In the genomic region with DNA sequence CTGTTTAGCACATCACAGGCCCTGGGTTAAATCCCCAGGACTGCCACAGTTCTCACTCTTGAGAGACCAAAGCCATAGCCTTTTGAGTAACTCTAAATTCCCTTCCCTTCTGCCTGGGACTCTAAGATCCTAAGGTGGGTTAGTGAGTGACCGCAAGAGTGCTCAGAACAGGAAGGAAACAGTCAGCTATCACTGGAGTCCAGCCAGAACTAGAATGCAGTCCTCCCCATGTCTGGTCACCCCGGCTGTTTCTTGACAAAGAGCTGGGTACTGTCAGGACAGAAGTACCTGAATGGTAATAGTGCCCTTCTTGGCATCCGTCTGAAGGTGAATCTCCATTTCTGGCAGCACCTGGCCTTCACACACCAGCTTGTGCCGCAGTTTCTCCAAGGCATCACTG, we compare ENCODE assay signal across 39 mouse cellular contexts. TPM values are rescaled to one million over a fixed set of nuclear protein-coding genes. Genes with fewer than 3 reads are reported as not detected.
"Had no signal": no experiment of that assay in that cellular context is flagged by ENCODE, and none has a peak within 500 bp of the region (broad histone marks: within the 10 kb centered on the region; RNA-seq: fewer than 3 reads in every experiment).

No protein-coding gene starts in this region.

- H3K9ac ChIP-seq: limb, embryonic 12.5 days; limb, embryonic 13.5 days; limb, embryonic 15.5 days; liver, embryonic 12.5 days; liver, embryonic 13.5 days; liver, embryonic 14.5 days; liver, embryonic 15.5 days; liver, postnatal 0 days; lung, embryonic 14.5 days; lung, embryonic 15.5 days; midbrain, embryonic 12.5 days; midbrain, embryonic 15.5 days; neural tube, embryonic 12.5 days had no signal

- H3K9me3 ChIP-seq: limb, embryonic 10.5 days; limb, embryonic 12.5 days; limb, embryonic 13.5 days; limb, embryonic 15.5 days; liver, embryonic 12.5 days; liver, embryonic 13.5 days; liver, embryonic 15.5 days; lung, embryonic 15.5 days; megakaryocyte, embryonic 14.5 days; midbrain, embryonic 10.5 days; midbrain, embryonic 12.5 days; midbrain, embryonic 15.5 days; neural tube, embryonic 12.5 days had no signal

- H3K4me2 ChIP-seq: limb, embryonic 12.5 days; limb, embryonic 13.5 days; limb, embryonic 15.5 days; liver, embryonic 11.5 days; liver, embryonic 12.5 days; liver, embryonic 13.5 days; liver, embryonic 15.5 days; lung, embryonic 14.5 days; lung, embryonic 15.5 days; midbrain, embryonic 12.5 days; midbrain, embryonic 15.5 days; neural tube, embryonic 12.5 days had no signal

- H3K4me3 ChIP-seq: left cerebral cortex, adult 2 months; limb, embryonic 10.5 days; limb, embryonic 12.5 days; limb, embryonic 13.5 days; limb, embryonic 15.5 days; liver, embryonic 12.5 days; liver, embryonic 13.5 days; liver, embryonic 15.5 days; lung, embryonic 15.5 days; megakaryocyte, embryonic 14.5 days; midbrain, embryonic 10.5 days; midbrain, embryonic 12.5 days; midbrain, embryonic 15.5 days; myocyte; neural tube, embryonic 12.5 days had no signal

- DNase-seq: left cerebral cortex, postnatal 4 days; liver; liver, embryonic 13.5 days; liver, postnatal 0 days; lung, adult 18-20 months; lung, adult 2 months; lung, embryonic 14.5 days; lung, postnatal 10 days; lung, postnatal 14 days; lung, postnatal 36 days; lung, postnatal 4 days; midbrain, embryonic 14.5 days had no signal

- H3K27ac ChIP-seq: left cerebral cortex, adult 2 months; limb, embryonic 10.5 days; limb, embryonic 12.5 days; limb, embryonic 13.5 days; limb, embryonic 15.5 days; liver, embryonic 12.5 days; liver, embryonic 13.5 days; liver, embryonic 14.5 days; liver, embryonic 15.5 days; lung, embryonic 15.5 days; macrophage; midbrain, embryonic 10.5 days; midbrain, embryonic 12.5 days; midbrain, embryonic 15.5 days; neural tube, embryonic 12.5 days had no signal

- H3K27me3 ChIP-seq: limb, embryonic 12.5 days; limb, embryonic 13.5 days; limb, embryonic 15.5 days; liver, embryonic 12.5 days; liver, embryonic 13.5 days; liver, embryonic 15.5 days; lung, embryonic 15.5 days; megakaryocyte, embryonic 14.5 days; midbrain, embryonic 12.5 days; midbrain, embryonic 15.5 days; neural tube, embryonic 12.5 days had no signal

- H3K4me1 ChIP-seq: limb, embryonic 10.5 days; limb, embryonic 12.5 days; limb, embryonic 13.5 days; limb, embryonic 15.5 days; liver, embryonic 12.5 days; liver, embryonic 13.5 days; liver, embryonic 15.5 days; lung, embryonic 15.5 days; midbrain, embryonic 10.5 days; midbrain, embryonic 12.5 days; midbrain, embryonic 15.5 days; neural tube, embryonic 12.5 days had no signal

- ATAC-seq: liver, embryonic 12.5 days; liver, postnatal 0 days; lung, postnatal 0 days; midbrain, embryonic 15.5 days; midbrain, embryonic 16.5 days had no signal

RNA-seq across cellular contexts. Expression of a gene that starts 28.2 kb away (rescaled TPM):
- total RNA-seq: left cerebral cortex, adult 2 months; left cerebral cortex, adult 8-10 months; left cerebral cortex, postnatal 10 days; left cerebral cortex, postnatal 14 days; left cerebral cortex, postnatal 25 days; left cerebral cortex, postnatal 36 days; left cerebral cortex, postnatal 4 days; liver, adult 2 months; midbrain, postnatal 0 days; monocyte, adult 5-6 weeks had no signal
- polyA plus RNA-seq: macrophage had no signal
